Mouse (Mus musculus): ENCODE data around the gene Nedd4.

DNA sequence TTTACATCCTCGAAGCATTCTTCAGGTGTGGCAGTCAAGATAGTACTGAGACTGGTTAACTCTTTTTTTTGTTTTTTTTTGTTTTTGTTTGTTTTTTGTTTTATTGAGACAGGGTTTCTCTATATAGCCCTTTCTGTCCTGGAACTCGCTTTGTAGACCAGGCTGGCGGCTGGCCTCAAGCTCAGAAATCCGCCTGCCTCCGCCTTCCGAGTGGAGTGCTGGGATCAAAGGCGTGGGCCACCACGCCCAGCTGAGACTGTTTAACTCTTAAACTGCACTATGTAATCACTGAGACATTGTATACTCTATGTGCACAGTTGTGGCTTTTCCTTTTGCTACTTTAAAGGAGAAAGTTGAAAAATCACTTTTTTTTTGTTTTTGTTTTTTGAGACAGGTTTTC is 39.3 kb downstream of the Nedd4 start:
- TF ChIP-seq POLR2A (IDR thresholded peaks at IDR 0.05; ENCODE audit: low read depth, low read length) (no peak), CTCF (IDR thresholded peaks at IDR 0.05; ENCODE audit: borderline replicate concordance, insufficient read depth, low read length) (no peak)
